Mouse (Mus musculus): ENCODE results near the gene 0610010K14Rik. TPM values are rescaled to one million over a fixed set of nuclear protein-coding genes. Genes with fewer than 3 reads are reported as not detected.

0610010K14Rik gene
- polyA plus RNA-seq, 1 experiment from 2014 or later = 161 TPM

DNA sequence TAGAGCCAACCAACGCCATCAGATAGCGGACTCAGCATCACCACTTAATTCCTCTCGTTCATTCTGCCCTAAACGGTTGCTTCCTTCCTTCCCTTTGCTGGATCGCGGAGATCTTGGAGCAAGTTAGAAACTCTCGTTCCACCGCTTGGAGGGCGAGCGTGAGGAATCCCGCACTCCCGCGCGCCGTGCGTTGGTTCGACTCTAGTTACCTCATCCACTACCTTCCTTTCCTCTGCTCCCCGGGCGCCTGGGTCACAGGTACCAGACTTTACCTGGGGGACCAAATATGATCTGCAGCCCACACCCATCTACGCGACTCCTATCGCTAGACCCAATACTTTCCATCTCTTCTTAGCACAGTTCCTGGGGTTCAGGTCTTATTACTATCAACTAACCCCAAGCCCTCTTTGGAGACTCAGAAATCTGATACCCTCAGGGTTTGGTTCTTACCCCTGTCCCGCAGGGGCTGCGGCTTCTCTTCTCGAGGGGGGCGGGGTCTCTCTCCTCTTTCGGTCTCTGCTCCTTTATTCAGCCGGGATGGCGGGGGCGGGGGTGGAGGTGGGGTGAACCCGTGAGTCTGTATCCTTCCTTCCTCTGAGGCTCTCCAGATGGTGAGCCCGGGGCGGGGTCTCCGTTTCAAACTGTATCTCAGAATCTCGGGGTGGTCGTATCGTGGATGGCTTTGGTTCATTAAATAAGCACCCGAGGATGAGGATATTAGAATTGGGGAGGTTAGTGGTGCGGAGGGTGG is 8.3 kb downstream of the 0610010K14Rik start, which contains the start of gene Bcl6b:
Gene Bcl6b, minus strand, starts transcription at position 539 of the 751 bp plus-strand sequence.
- Histone ChIP-seq H3K36me3 (replicated peaks; ENCODE audit: control insufficient read depth, insufficient read depth) (peaks cover 4% of the 10 kb centered on the region; the same call in 1 of the 2 replicates), H3K9me3 (ENCODE audit: control insufficient read depth, low read length) (no peaks in the 10 kb centered on the region), H3K4me3 (replicated peaks; ENCODE audit: low read length) (peak within 1 kb of the TSS; percentile 24), H3K27me3 (ENCODE audit: control insufficient read depth, insufficient read depth, low read length) (peaks cover 68% of the 10 kb centered on the region), H3K27ac (no peak within 1 kb of the TSS), H3K9ac (peak within 1 kb of the TSS; percentile 12; the same call in 1 of the 2 replicates), H3K4me1 (replicated peaks; ENCODE audit: control insufficient read depth, insufficient read depth, low read length) (peaks cover 28% of the 10 kb centered on the region; the same call in 1 of the 2 replicates), H3K4me2 (replicated peaks) (peak within 1 kb of the TSS; percentile 49)
- 4% methylated on average over 39 of the region's 39 CpGs for WGBS
- DNase-seq (ENCODE audit: low spot score) (no peak), ATAC-seq (ENCODE audit: low FRiP score) (no peak)

DNA sequence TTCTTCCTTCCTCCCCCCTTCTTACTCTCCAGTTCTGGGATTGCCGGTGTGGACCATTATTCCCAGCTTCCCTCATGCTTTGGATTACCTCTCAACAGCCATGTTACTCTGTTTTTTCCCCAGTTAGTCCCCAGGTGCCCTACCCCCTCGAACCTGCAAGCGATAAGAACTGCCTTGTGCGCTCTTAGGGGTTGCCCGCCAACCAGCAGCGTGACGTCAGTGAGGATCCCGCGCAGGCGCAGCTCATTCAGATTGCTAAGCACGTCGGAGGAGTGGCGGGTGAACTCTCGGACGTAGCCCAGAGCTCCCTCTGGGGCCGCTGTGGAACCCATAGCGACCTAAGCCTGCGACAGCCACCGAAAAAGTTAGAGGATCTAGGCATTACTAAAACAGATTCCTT is 8.9 kb downstream of the 0610010K14Rik start:
- DNase-seq (ENCODE audit: low spot score) (peak; percentile 81), ATAC-seq (ENCODE audit: low FRiP score) (peak; percentile 38; the same call in 1 of the 2 replicates)
- H3K9me3 ChIP-seq (ENCODE audit: control insufficient read depth, low read length) = no peaks in the 10 kb centered on the region
- 1% methylated on average over 19 of the region's 19 CpGs for whole genome bisulfite sequencing
- peaks cover 73% of the 10 kb centered on the region for H3K27me3 ChIP-seq (ENCODE audit: control insufficient read depth, insufficient read depth, low read length)
- H3K27ac ChIP-seq = no peak overlapping the region
- H3K9ac ChIP-seq = peak overlapping the region; percentile 12; the same call in 1 of the 2 replicates
- H3K4me1 ChIP-seq (replicated peaks; ENCODE audit: control insufficient read depth, insufficient read depth, low read length) = peaks cover 28% of the 10 kb centered on the region; the same call in 1 of the 2 replicates
- peak overlapping the region; percentile 24 for H3K4me3 ChIP-seq (replicated peaks; ENCODE audit: low read length)
- H3K4me2 ChIP-seq (replicated peaks) = peak overlapping the region; percentile 49
- H3K36me3 ChIP-seq (replicated peaks; ENCODE audit: control insufficient read depth, insufficient read depth) = no peaks in the 10 kb centered on the region

DNA sequence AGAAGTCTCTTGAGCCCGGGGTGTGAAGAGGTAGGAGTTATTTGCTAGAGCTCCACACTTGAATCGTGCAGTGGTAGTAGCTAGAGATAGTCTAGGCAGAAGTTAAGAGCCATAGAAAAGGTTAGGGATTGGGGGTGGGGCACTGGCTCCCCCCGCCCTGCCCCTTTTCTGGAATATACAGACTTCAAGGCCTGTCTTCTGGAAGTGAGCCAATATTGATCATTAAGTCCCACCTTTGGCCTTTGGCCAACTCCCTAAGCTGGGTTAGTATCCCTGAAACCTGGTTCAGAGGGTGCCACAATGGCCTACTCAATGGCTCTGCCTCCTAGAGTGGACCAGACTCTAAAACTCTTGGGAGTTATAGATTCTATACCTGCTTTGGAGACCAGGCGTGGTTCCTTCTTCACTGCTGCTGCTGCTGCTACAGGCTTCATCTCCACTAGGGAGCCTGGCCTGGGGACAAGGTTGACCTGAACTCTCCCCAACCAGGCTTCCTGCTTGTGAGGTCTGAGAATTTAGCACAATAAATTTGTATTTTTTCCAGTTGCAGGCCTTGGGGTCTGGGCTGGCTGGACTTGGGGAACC is 10.0 kb downstream of the 0610010K14Rik start:
- Histone ChIP-seq H3K4me2 (replicated peaks) (peak overlapping the region; percentile 49), H3K9me3 (ENCODE audit: control insufficient read depth, low read length) (no peaks in the 10 kb centered on the region), H3K4me3 (replicated peaks; ENCODE audit: low read length) (no peak overlapping the region; the same call in 1 of the 2 replicates), H3K27me3 (ENCODE audit: control insufficient read depth, insufficient read depth, low read length) (peaks cover 73% of the 10 kb centered on the region), H3K9ac (no peak overlapping the region), H3K4me1 (replicated peaks; ENCODE audit: control insufficient read depth, insufficient read depth, low read length) (peaks cover 24% of the 10 kb centered on the region; the same call in 1 of the 2 replicates), H3K27ac (no peak overlapping the region), H3K36me3 (replicated peaks; ENCODE audit: control insufficient read depth, insufficient read depth) (no peaks in the 10 kb centered on the region)
- WGBS = 86% methylated on average over 4 of the region's 4 CpGs
- DNase-seq (ENCODE audit: low spot score) (no peak), ATAC-seq (ENCODE audit: low FRiP score) (no peak)

DNA sequence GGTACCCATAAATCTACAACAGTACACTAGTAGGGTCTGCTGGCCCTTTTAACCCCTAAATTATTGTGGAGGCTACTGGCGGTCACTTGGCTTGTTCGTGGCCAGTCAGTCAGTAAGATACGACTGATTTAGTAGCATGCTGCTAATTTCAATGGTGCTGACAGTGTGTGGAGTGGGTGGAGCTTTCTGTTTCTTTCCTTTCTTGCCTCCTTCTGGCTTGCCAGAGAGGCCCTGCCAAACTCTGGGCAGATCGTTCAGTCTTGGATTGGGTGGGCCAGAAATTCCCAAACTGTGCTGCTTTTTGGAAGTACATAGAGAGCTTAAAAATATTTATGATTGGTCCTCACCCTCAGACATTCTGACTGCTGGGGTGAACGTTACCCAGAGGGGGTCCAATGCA is 10.6 kb downstream of the 0610010K14Rik start:
- H3K4me1 ChIP-seq (replicated peaks; ENCODE audit: control insufficient read depth, insufficient read depth, low read length) = peaks cover 26% of the 10 kb centered on the region; the same call in 1 of the 2 replicates
- peaks cover 73% of the 10 kb centered on the region for H3K27me3 ChIP-seq (ENCODE audit: control insufficient read depth, insufficient read depth, low read length)
- no peak overlapping the region for H3K27ac ChIP-seq
- H3K4me3 ChIP-seq (replicated peaks; ENCODE audit: low read length) = peak overlapping the region; percentile 23
- H3K36me3 ChIP-seq (replicated peaks; ENCODE audit: control insufficient read depth, insufficient read depth) = no peaks in the 10 kb centered on the region
- peak overlapping the region; percentile 39; the same call in 1 of the 2 replicates for H3K9ac ChIP-seq
- WGBS = 33% methylated on average over 5 of the region's 5 CpGs
- no peak for ATAC-seq (ENCODE audit: low FRiP score)
- H3K9me3 ChIP-seq (ENCODE audit: control insufficient read depth, low read length) = no peaks in the 10 kb centered on the region
- DNase-seq (ENCODE audit: low spot score) = no peak
- peak overlapping the region; percentile 49 for H3K4me2 ChIP-seq (replicated peaks)

DNA sequence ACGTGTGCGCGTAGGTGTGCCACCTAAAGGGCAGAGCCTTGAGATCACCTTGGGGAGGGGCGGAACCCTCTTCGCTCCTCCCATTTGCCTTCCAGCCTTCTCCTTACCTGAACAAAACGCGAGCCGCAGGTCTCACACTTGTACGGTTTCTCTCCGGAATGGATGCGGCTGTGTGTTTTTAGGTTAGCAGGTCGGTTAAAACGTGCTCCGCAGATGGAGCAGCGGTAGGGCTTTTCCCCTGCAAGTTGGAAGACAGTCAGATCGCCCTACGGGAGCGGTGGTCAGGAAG is 11.2 kb downstream of the 0610010K14Rik start:
- ATAC-seq (ENCODE audit: low FRiP score) (no peak), DNase-seq (ENCODE audit: low spot score) (no peak)
- WGBS = 7% methylated on average over 18 of the region's 18 CpGs
- no peaks in the 10 kb centered on the region for H3K36me3 ChIP-seq (replicated peaks; ENCODE audit: control insufficient read depth, insufficient read depth)
- H3K27ac ChIP-seq = no peak overlapping the region
- H3K4me2 ChIP-seq (replicated peaks) = peak overlapping the region; percentile 49
- peaks cover 30% of the 10 kb centered on the region; the same call in 1 of the 2 replicates for H3K4me1 ChIP-seq (replicated peaks; ENCODE audit: control insufficient read depth, insufficient read depth, low read length)
- peak overlapping the region; percentile 39; the same call in 1 of the 2 replicates for H3K9ac ChIP-seq
- H3K27me3 ChIP-seq (ENCODE audit: control insufficient read depth, insufficient read depth, low read length) = peaks cover 73% of the 10 kb centered on the region
- peak overlapping the region; percentile 23 for H3K4me3 ChIP-seq (replicated peaks; ENCODE audit: low read length)
- no peaks in the 10 kb centered on the region for H3K9me3 ChIP-seq (ENCODE audit: control insufficient read depth, low read length)

DNA sequence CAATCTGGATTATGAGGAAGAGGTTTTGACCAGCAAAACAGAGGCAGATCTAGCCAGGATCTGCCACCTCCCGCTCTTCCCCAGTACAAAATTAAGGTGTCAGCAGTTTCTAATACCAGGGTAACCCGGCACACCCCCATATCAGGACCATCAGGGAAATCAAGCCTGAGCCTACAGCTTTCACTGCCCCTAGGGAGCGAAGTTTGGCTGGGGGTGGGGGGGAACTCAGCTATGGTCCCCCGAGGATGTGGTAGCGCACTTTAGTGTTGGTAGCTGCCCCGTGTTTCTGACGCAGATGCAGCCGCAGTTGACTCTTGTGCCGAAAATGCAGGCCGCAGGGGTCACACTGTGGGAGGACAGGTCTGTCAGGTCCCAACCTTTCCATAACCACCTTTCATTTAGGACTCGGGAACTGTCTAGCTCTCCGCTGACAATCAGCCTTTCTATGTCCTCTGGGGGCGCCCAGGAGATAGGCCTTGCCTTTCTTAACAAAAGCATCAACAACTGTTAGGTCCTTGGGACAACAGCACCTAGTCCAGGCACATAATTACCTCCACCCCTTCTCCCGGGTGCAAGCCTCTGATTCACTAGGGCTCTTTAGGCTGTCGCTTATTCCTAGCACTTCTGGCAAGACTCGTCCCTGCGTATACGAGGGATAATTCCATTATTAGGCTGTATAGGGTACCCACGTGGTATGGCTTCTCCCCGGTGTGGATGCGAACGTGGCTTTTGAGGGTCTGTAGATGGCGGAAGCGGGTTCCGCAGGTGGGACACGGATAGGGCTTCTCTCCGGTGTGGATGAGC is 11.7 kb downstream of the 0610010K14Rik start:
- H3K27me3 ChIP-seq (ENCODE audit: control insufficient read depth, insufficient read depth, low read length) = peaks cover 70% of the 10 kb centered on the region
- peak overlapping the region; percentile 23 for H3K4me3 ChIP-seq (replicated peaks; ENCODE audit: low read length)
- peak overlapping the region; percentile 39; the same call in 1 of the 2 replicates for H3K9ac ChIP-seq
- no peak overlapping the region for H3K27ac ChIP-seq
- no peaks in the 10 kb centered on the region for H3K36me3 ChIP-seq (replicated peaks; ENCODE audit: control insufficient read depth, insufficient read depth)
- H3K9me3 ChIP-seq (ENCODE audit: control insufficient read depth, low read length) = no peaks in the 10 kb centered on the region
- DNase-seq (ENCODE audit: low spot score) = no peak
- WGBS = 21% methylated on average over 27 of the region's 27 CpGs
- H3K4me1 ChIP-seq (replicated peaks; ENCODE audit: control insufficient read depth, insufficient read depth, low read length) = peaks cover 30% of the 10 kb centered on the region; the same call in 1 of the 2 replicates
- peak overlapping the region; percentile 49 for H3K4me2 ChIP-seq (replicated peaks)
- 0 out of 2 replicates have a peak, but pooled peaks have one; percentile 5 for ATAC-seq (ENCODE audit: low FRiP score)

DNA sequence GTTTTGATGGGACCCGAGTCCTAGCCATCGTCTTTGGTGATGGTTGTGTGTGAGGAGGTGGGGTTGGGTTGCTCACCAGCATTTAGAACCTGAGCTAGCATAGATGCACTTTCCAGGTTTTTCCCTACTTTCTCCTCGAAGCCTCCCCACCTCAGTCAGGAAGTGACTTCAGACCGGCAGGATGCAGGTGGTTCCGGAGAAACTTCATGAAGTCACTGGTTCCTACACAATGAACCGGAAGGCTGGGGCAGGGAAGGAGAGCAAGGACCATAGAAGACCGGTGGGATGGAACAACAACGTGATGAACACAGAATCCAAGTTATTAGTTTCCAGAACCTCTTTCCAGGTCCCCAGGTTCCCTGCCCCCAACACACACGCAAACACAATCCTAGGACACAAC is 14.0 kb downstream of the 0610010K14Rik start:
- H3K4me1 ChIP-seq (replicated peaks; ENCODE audit: control insufficient read depth, insufficient read depth, low read length) = peaks cover 38% of the 10 kb centered on the region
- ATAC-seq (ENCODE audit: low FRiP score) = no peak
- no peaks in the 10 kb centered on the region for H3K9me3 ChIP-seq (ENCODE audit: control insufficient read depth, low read length)
- no peak for DNase-seq (ENCODE audit: low spot score)
- H3K4me3 ChIP-seq (replicated peaks; ENCODE audit: low read length) = no peak overlapping the region
- H3K36me3 ChIP-seq (replicated peaks; ENCODE audit: control insufficient read depth, insufficient read depth) = no peaks in the 10 kb centered on the region
- H3K27ac ChIP-seq = no peak overlapping the region
- WGBS = 90% methylated on average over 9 of the region's 9 CpGs
- no peak overlapping the region for H3K9ac ChIP-seq
- no peak overlapping the region for H3K4me2 ChIP-seq (replicated peaks)
- peaks cover 47% of the 10 kb centered on the region for H3K27me3 ChIP-seq (ENCODE audit: control insufficient read depth, insufficient read depth, low read length)

DNA sequence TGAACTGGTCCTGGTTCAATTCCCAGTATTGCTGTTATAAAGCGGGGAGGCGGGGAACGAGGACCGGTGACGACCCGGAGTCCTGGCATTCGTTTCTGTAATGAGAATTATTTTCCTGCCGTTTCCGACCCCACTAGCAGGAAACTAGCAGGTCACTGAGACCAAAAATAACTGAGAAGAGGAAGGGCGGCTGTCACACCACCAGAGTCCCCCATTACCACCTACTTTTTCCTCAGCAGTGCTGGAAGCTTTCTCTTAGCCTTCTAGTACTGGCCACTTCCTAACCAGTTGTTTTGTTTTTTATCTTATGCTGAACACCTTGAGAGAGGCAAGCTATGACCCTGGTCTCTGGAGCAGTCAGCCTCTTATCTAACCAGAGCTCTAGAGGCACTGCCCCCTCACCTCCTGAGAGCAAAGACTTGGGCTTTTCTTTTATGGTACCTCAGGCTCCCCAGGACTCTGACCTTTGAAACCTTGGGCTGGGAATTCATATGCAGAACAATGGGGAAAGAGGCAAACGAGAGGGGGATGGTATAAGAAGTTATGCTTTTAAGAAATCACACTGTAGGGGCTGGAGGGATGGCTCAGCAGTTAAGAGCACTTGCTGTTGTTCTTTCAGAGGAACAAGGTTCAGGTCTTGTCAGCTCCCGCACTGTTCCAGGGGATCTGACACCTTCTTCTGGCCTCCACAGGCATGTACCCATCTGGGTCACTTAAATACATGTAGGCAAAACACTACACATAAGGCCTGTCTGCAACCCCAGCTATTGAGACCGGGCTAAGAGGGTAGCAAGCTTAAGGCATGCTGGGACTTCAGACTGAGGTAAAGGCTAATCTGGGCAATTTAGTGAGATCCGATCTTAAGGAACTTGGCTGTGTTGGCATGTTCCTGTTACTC is 15.9 kb downstream of the 0610010K14Rik start:
- H3K4me3 ChIP-seq (replicated peaks; ENCODE audit: low read length) = peak overlapping the region; percentile 66
- H3K9ac ChIP-seq = peak overlapping the region; percentile 88
- H3K4me1 ChIP-seq (replicated peaks; ENCODE audit: control insufficient read depth, insufficient read depth, low read length) = peaks cover 38% of the 10 kb centered on the region
- no peak for DNase-seq (ENCODE audit: low spot score)
- ATAC-seq (ENCODE audit: low FRiP score) = no peak
- peak overlapping the region; percentile 91 for H3K4me2 ChIP-seq (replicated peaks)
- peaks cover 11% of the 10 kb centered on the region for H3K36me3 ChIP-seq (replicated peaks; ENCODE audit: control insufficient read depth, insufficient read depth)
- peak overlapping the region; percentile 91 for H3K27ac ChIP-seq
- no peaks in the 10 kb centered on the region for H3K9me3 ChIP-seq (ENCODE audit: control insufficient read depth, low read length)
- peaks cover 32% of the 10 kb centered on the region for H3K27me3 ChIP-seq (ENCODE audit: control insufficient read depth, insufficient read depth, low read length)
- WGBS = 5% methylated on average over 14 of the region's 14 CpGs

All from hindbrain, embryonic 14.5 days (tissue).